Mouse (Mus musculus) liver, postnatal 0 days (tissue): Measurements from ENCODE around the gene Vmn1r19. TPM values are rescaled to one million over a fixed set of nuclear protein-coding genes. Genes with fewer than 3 reads are reported as not detected.
"Not testable (repeated sequence)": the region's sequence is repeated elsewhere in the genome, so short reads cannot be mapped to it uniquely, and the experiment has no call there.

Experiments used
- ATAC-seq: fragments of 200-750 bp; cut with Nextera tagmentation; 2 replicates; pipeline ENCODE4 v1.8.0; 2017; ENCODE audit warnings: mild to moderate bottlenecking, moderate library complexity
- DNase-seq: peaks from one replicate; pipeline ENCODE4 v3.0.0-alpha.2; 2016
- H3K27ac ChIP-seq: fragments of 300-500 bp; sonication (generic); 2 replicates; pipeline ENCODE4 v1.5.1; 2014; ENCODE audit warnings: antibody characterized with exemption, moderate library complexity, mild to moderate bottlenecking, low read depth
- H3K27me3 ChIP-seq: fragments of 300-500 bp; sonication (generic); 2 replicates; pipeline ENCODE4 v1.6.1; 2014; ENCODE audit warnings: low read length, control low read depth, mixed read lengths; ENCODE audit not compliant: insufficient read depth
- H3K36me3 ChIP-seq: fragments of 300-500 bp; sonication (generic); replicated peaks from 2 replicates; pipeline ENCODE4 v1.6.1; 2014; ENCODE audit warnings: mild to moderate bottlenecking, control low read depth, low read length, moderate library complexity, mixed read lengths; ENCODE audit not compliant: insufficient read depth
- H3K4me1 ChIP-seq: fragments of 300-500 bp; sonication (generic); 2 replicates; pipeline ENCODE4 v1.6.1; 2014; ENCODE audit warnings: antibody characterized with exemption, mild to moderate bottlenecking, control low read depth; ENCODE audit not compliant: insufficient read depth
- H3K4me2 ChIP-seq: fragments of 300-500 bp; sonication (generic); 2 replicates; pipeline ENCODE4 v1.6.1; 2014; ENCODE audit warnings: low read depth, mild to moderate bottlenecking, low read length, moderate library complexity, mixed read lengths
- H3K4me3 ChIP-seq: fragments of 300-500 bp; sonication (generic); 2 replicates; pipeline ENCODE4 v1.5.1; 2014; ENCODE audit warnings: low read depth, low read length
- H3K9ac ChIP-seq: fragments of 300-500 bp; sonication (generic); replicated peaks from 2 replicates; pipeline ENCODE4 v1.6.1; 2014; ENCODE audit warnings: mild to moderate bottlenecking, moderate library complexity
- H3K9me3 ChIP-seq: fragments of 300-500 bp; sonication (generic); 2 replicates; pipeline ENCODE4 v1.6.1; 2016; ENCODE audit warnings: mild to moderate bottlenecking, control low read depth, low read length, mixed read lengths
- CTCF ChIP-seq: sonication (generic); IDR thresholded peaks from 2 replicates; pipeline ENCODE4 v1.5.1; 2016; ENCODE audit warnings: antibody characterized with exemption, low read depth
- EP300 ChIP-seq: IDR thresholded peaks from 2 replicates; pipeline ENCODE4 v1.6.1; 2016; ENCODE audit warnings: antibody characterized with exemption, low read depth, mild to moderate bottlenecking
- WGBS: fragments of 180-500 bp; shearing (Covaris S2); extraction: QIAGEN DNeasy Blood & Tissue Kit; methylation state at CpG from one replicate; pipeline ENCODE4 v1.1.7; 2014; ENCODE audit not compliant: insufficient replicate concordance; 5-methylcytosine and 5-hydroxymethylcytosine counted together
- polyA plus RNA-seq: library from polyadenylated mRNA; unstranded; fragments of >200 nt; fragmentation: Nextera tagmentation; extraction: Ambion mirVana; gene quantifications from 2 replicates; pipeline ENCODE4 v1.2.1, GENCODE M21; 2015

Gene Vmn1r19
- polyA plus RNA-seq = not detected in 2 replicates

DNA sequence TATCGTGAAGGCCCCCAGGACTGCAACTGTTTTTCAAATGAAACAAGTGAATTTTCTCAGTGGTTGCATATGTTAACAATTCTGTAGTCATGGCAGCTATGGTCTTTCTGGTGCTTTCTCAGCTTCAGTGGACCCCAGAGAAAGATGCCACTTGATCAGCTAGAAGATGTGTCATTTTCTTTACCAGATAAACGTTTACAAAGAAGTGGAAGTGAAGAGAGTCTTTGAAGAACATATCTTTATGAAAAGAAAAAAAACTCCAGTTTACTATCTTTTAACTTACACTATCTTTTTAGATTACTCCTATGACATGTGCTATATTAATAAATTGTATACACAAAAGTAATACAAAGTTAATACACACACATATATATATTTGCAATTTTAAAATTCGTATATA, at the start of gene Vmn1r19:
Vmn1r19 (plus strand) TSS at position 301 of the 400 bp plus-strand sequence.
- DNase-seq, H3K27ac ChIP-seq, H3K4me2 ChIP-seq, H3K27me3 ChIP-seq, ATAC-seq, H3K9me3 ChIP-seq, H3K9ac ChIP-seq, H3K4me1 ChIP-seq, H3K4me3 ChIP-seq, H3K36me3 ChIP-seq: not testable (repeated sequence)
- WGBS = 57% methylated on average over 3 of the region's 3 CpGs

DNA sequence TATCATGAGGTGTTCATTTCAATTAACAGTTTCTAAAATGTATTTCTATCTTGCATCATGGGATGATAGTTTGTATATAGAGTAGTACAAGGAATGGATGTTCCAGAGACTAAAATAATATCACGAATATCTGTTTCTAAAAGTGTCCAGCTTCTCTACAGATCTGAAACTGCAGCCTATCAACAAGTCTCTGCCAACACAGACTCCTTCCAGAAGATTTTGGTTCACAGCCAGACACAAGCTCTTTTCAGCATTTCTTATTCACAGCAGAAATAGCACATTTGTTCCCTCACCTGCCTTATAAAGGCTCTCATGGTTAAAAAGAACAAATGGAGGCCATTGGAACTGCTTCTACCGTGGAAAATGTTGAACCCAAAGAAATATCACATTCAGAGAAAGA, 46.7 kb upstream of the Vmn1r19 start:
- no peaks in the 10 kb centered on the region for H3K36me3 ChIP-seq
- DNase-seq = no peak
- no peak overlapping the region for H3K4me3 ChIP-seq
- TF ChIP-seq CTCF (no peak), EP300 (no peak)
- no peak overlapping the region for H3K27ac ChIP-seq
- no peak overlapping the region for H3K4me2 ChIP-seq
- H3K9me3 ChIP-seq = no peaks in the 10 kb centered on the region
- no peak overlapping the region for H3K9ac ChIP-seq
- WGBS = 52% methylated on average over 2 of the region's 2 CpGs
- H3K27me3 ChIP-seq = no peaks in the 10 kb centered on the region
- no peaks in the 10 kb centered on the region for H3K4me1 ChIP-seq
- no peak for ATAC-seq

DNA sequence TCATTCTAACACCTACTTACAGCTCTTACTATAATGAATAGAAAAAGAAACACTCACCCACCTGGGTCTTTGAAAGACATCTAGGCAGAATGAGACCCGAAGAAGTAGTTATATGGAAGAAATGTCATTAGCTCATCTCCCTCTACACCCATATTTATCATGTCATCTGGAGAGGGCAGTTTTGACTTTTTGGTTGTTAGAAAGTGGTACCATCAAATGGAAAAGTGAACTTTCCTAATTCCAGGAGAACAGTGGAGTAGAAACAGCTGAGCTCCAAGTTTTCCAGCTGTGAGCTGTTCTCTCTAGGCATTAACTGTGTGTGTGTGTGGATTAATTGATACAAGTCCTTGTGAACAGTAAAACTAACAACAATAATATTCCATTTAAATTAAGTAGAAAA, 40.0 kb upstream of the Vmn1r19 start, which contains the start of gene Vmn1r17:
Vmn1r17 (minus strand) TSS at position 101 of the 400 bp plus-strand sequence.
- Histone ChIP-seq H3K9me3 (no peaks in the 10 kb centered on the region), H3K27me3 (no peaks in the 10 kb centered on the region), H3K36me3 (no peaks in the 10 kb centered on the region), H3K4me3 (no peak within 1 kb of the TSS), H3K9ac (no peak within 1 kb of the TSS), H3K4me1 (no peaks in the 10 kb centered on the region), H3K4me2 (no peak within 1 kb of the TSS), H3K27ac (no peak within 1 kb of the TSS)
- WGBS = 78% methylated on average over 1 of the region's 1 CpGs
- ATAC-seq (no peak), DNase-seq (no peak)
- no peak for TF ChIP-seq CTCF
- TF ChIP-seq EP300 = no peak

DNA sequence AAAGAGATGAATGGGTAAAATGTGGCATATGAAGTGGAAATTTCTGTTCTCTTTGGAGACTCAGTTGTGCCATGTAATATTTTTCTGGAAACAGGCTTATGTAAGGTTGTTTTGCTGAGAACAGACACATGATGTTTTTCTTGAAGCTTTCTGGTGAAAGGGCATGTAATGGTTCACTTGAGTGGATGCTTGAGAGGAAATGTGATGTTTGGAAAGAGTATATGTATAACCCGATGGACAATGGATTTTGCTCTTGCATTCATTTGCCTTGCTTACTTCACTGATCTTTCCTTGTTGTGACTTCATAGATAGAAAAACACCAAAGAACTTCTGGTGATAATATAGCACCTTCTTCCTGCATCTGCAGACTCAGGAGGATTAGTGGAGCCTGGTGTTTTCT, 37.7 kb upstream of the Vmn1r19 start:
- not testable (repeated sequence) for DNase-seq, H3K36me3 ChIP-seq, H3K4me3 ChIP-seq, H3K9ac ChIP-seq, H3K9me3 ChIP-seq, ATAC-seq, H3K4me1 ChIP-seq, H3K27ac ChIP-seq, H3K27me3 ChIP-seq, H3K4me2 ChIP-seq
- WGBS = 77% methylated on average over 1 of the region's 1 CpGs

DNA sequence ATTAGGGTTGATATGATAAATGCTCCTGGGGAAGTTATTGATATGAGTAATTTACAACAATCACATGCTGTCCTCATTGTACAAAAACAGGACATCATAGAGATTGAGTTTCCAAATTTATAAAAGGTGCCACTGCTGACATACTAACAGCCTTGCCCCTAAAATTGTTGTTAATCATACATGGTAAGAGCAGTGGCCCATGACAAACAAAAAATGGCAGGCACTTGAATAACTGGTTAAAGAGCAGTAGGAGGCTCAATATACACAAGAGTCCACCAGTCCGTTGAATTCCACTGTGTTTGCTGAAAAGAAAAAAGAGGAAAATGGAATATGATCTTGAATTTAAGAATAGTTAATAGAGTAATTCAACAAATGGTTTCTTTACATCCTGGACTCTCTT, 36.1 kb upstream of the Vmn1r19 start:
- H3K4me3 ChIP-seq = no peak overlapping the region
- H3K36me3 ChIP-seq = no peaks in the 10 kb centered on the region
- ATAC-seq = no peak
- H3K27ac ChIP-seq = no peak overlapping the region
- no peaks in the 10 kb centered on the region for H3K4me1 ChIP-seq
- no peak for DNase-seq
- no peak for TF ChIP-seq EP300
- no peak for TF ChIP-seq CTCF
- no peaks in the 10 kb centered on the region for H3K27me3 ChIP-seq
- H3K9ac ChIP-seq = no peak overlapping the region
- H3K4me2 ChIP-seq = no peak overlapping the region
- no peaks in the 10 kb centered on the region for H3K9me3 ChIP-seq
- WGBS = 64% methylated on average over 1 of the region's 1 CpGs

DNA sequence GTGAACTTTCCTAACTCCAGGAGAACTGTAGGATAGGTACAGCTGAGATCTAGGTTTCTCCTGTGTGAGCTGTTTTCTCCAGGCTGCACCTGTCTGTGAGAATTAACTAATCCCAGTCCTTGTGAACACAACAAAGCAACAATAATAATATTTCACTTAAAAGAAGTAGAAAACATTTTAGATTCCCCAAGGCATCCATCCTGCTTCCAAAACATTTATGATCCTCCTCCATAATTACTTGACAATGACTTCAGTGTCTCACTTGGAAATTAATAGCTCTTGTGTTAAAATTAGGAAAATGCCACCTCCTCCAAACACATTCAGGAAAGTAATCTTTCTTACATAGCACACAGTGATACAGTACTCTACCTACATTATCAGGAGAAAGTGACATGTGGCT, 7.9 kb upstream of the Vmn1r19 start, which contains the start of gene Vmn1r18:
Vmn1r18 (minus strand) TSS at position 101 of the 400 bp plus-strand sequence.
- no peaks in the 10 kb centered on the region for H3K27me3 ChIP-seq
- ATAC-seq (no peak), DNase-seq (no peak)
- H3K36me3 ChIP-seq = no peaks in the 10 kb centered on the region
- no peaks in the 10 kb centered on the region for H3K9me3 ChIP-seq
- H3K4me1 ChIP-seq = no peaks in the 10 kb centered on the region
- no peak for TF ChIP-seq CTCF
- no peak for TF ChIP-seq EP300
- H3K4me3 ChIP-seq = no peak within 1 kb of the TSS
- H3K4me2 ChIP-seq = no peak within 1 kb of the TSS
- H3K27ac ChIP-seq = no peak within 1 kb of the TSS
- no peak within 1 kb of the TSS for H3K9ac ChIP-seq

DNA sequence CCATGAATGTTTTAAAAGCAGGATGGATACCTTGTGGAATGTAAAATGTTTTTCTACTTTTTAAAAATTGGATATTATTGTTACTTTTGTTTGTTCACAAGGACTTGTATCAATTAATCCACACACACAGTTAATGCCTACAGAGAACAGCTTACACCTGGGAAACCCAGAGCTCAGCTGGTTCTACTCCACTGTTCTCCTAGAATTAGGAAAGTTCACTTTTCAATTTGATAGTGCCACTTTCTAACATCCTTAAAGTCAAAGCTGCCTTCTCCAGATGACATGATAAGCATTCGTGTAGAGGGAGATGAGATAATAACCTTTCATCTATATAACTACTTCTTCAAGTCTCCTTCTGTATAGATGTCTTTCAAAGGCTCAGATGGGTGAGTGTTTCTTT, 25.1 kb downstream of the Vmn1r19 start, which contains the start of gene Vmn1r20:
Vmn1r20 (plus strand) TSS at position 301 of the 400 bp plus-strand sequence.
- 36% methylated on average over 1 of the region's 1 CpGs for WGBS
- no peaks in the 10 kb centered on the region for H3K4me1 ChIP-seq
- ATAC-seq = no peak

More for the DNA sequence above, 25.1 kb downstream of the Vmn1r19 start, which contains the start of gene Vmn1r20:
- Histone ChIP-seq H3K27me3 (no peaks in the 10 kb centered on the region), H3K9ac (no peak within 1 kb of the TSS), H3K4me3 (no peak within 1 kb of the TSS), H3K9me3 (no peaks in the 10 kb centered on the region), H3K4me2 (no peak within 1 kb of the TSS), H3K36me3 (no peaks in the 10 kb centered on the region), H3K27ac (no peak within 1 kb of the TSS)
- DNase-seq = no peak
- no peak for TF ChIP-seq EP300
- no peak for TF ChIP-seq CTCF
